17 mouse cellular contexts compared by ENCODE assay signal in genomic region chr13:70736409-70736808, GRCm38 (mm10).
A peak's percentile ranks its signal among the peaks of the same experiment; 100 is the strongest.
DNase-seq lines count a peak whose midpoint lies in the region; ATAC-seq and TF ChIP-seq lines count a peak whose summit lies in the region.
"Had no signal": no experiment of that assay in that cellular context is flagged by ENCODE, and none has a peak within 500 bp of the region (broad histone marks: within the 10 kb centered on the region; RNA-seq: fewer than 3 reads in every experiment).

No protein-coding gene starts in this region.

- H3K36me3 ChIP-seq in forebrain, embryonic 13.5 days (ENCODE audit: poor library complexity, severe bottlenecking): no peaks in the 10 kb centered on the region
- no peaks in the 10 kb centered on the region for H3K36me3 ChIP-seq in forebrain, embryonic 10.5 days (replicated peaks)
- H3K36me3 ChIP-seq in intestine, embryonic 14.5 days (ENCODE audit: control insufficient read depth, insufficient read depth, low read length): no peaks in the 10 kb centered on the region
- H3K36me3 ChIP-seq in intestine, postnatal 0 days (ENCODE audit: control insufficient read depth, insufficient read depth): no peaks in the 10 kb centered on the region
- H3K36me3 ChIP-seq in stomach, embryonic 14.5 days (ENCODE audit: control insufficient read depth, insufficient read depth, low read length): no peaks in the 10 kb centered on the region
- H3K36me3 ChIP-seq in stomach, postnatal 0 days (ENCODE audit: control insufficient read depth, insufficient read depth, low read length): no peaks in the 10 kb centered on the region
- H3K36me3 ChIP-seq in liver, postnatal 0 days (replicated peaks; ENCODE audit: insufficient read depth, low read length): no peaks in the 10 kb centered on the region
- H3K36me3 ChIP-seq: hindbrain, embryonic 15.5 days; limb, embryonic 15.5 days; neural tube, embryonic 12.5 days had no signal

- TF ChIP-seq EP300 in stomach, postnatal 0 days (optimal IDR thresholded peaks at IDR 0.05): no peak
- no peak for TF ChIP-seq EP300 in liver, postnatal 0 days (IDR thresholded peaks at IDR 0.05; ENCODE audit: low read depth)

- H3K4me2 ChIP-seq in forebrain, embryonic 13.5 days: no peak overlapping the region
- no peak overlapping the region for H3K4me2 ChIP-seq in intestine, embryonic 14.5 days (ENCODE audit: low read length)
- no peak overlapping the region for H3K4me2 ChIP-seq in intestine, postnatal 0 days (replicated peaks; ENCODE audit: low read depth)
- no peak overlapping the region for H3K4me2 ChIP-seq in stomach, embryonic 14.5 days (replicated peaks; ENCODE audit: low read depth, low read length)
- no peak overlapping the region for H3K4me2 ChIP-seq in stomach, postnatal 0 days (replicated peaks; ENCODE audit: low read depth)
- no peak overlapping the region for H3K4me2 ChIP-seq in liver, postnatal 0 days (ENCODE audit: low read depth, low read length)
- H3K4me2 ChIP-seq: hindbrain, embryonic 15.5 days; limb, embryonic 15.5 days; neural tube, embryonic 12.5 days had no signal

- DNase-seq in forebrain, embryonic 10.5 days (ENCODE audit: extremely low spot score, low spot score): no peak
- no peak for DNase-seq in intestine, embryonic 14.5 days (ENCODE audit: low spot score)
- DNase-seq in stomach, postnatal 0 days (ENCODE audit: low spot score): no peak
- no peak for DNase-seq in liver, postnatal 0 days
- DNase-seq: cerebellum, postnatal 10 days; gastrocnemius, postnatal 14 days; heart, postnatal 14 days; kidney, postnatal 4 days; right cerebral cortex, postnatal 14 days; thymus, postnatal 36 days had no signal

- WGBS in forebrain, embryonic 13.5 days: 68% methylated on average over 4 of the region's 4 CpGs
- 75% methylated on average over 4 of the region's 4 CpGs for WGBS in forebrain, embryonic 10.5 days
- 37% methylated on average over 4 of the region's 4 CpGs for WGBS in intestine, embryonic 14.5 days
- 52% methylated on average over 4 of the region's 4 CpGs for WGBS in intestine, postnatal 0 days
- WGBS in stomach, embryonic 14.5 days: 45% methylated on average over 4 of the region's 4 CpGs
- 27% methylated on average over 4 of the region's 4 CpGs for WGBS in stomach, postnatal 0 days
- WGBS in liver, postnatal 0 days (ENCODE audit: insufficient replicate concordance): 62% methylated on average over 4 of the region's 4 CpGs

- TF ChIP-seq CTCF in intestine, postnatal 0 days (IDR thresholded peaks at IDR 0.05; ENCODE audit: low read depth): no peak
- no peak for TF ChIP-seq CTCF in stomach, postnatal 0 days (IDR thresholded peaks at IDR 0.05; ENCODE audit: low read depth)
- TF ChIP-seq CTCF in liver, postnatal 0 days (IDR thresholded peaks at IDR 0.05; ENCODE audit: low read depth): no peak

- no peak overlapping the region for H3K9ac ChIP-seq in forebrain, embryonic 13.5 days
- H3K9ac ChIP-seq in intestine, embryonic 14.5 days (ENCODE audit: low read length): no peak overlapping the region
- no peak overlapping the region for H3K9ac ChIP-seq in intestine, postnatal 0 days (ENCODE audit: low read depth, low read length)
- H3K9ac ChIP-seq in stomach, embryonic 14.5 days (replicated peaks; ENCODE audit: low read depth, low read length): no peak overlapping the region
- H3K9ac ChIP-seq in stomach, postnatal 0 days (ENCODE audit: low read length): no peak overlapping the region
- no peak overlapping the region for H3K9ac ChIP-seq in liver, postnatal 0 days (replicated peaks)
- H3K9ac ChIP-seq: hindbrain, embryonic 15.5 days; limb, embryonic 15.5 days; neural tube, embryonic 12.5 days had no signal

- no peaks in the 10 kb centered on the region for H3K27me3 ChIP-seq in forebrain, embryonic 13.5 days
- H3K27me3 ChIP-seq in forebrain, embryonic 10.5 days (ENCODE audit: poor library complexity, severe bottlenecking): no peaks in the 10 kb centered on the region
- H3K27me3 ChIP-seq in intestine, embryonic 14.5 days (replicated peaks; ENCODE audit: control insufficient read depth, insufficient read depth, low read length): no peaks in the 10 kb centered on the region
- H3K27me3 ChIP-seq in intestine, postnatal 0 days (replicated peaks; ENCODE audit: control insufficient read depth, insufficient read depth, low read length): no peaks in the 10 kb centered on the region
- H3K27me3 ChIP-seq in stomach, embryonic 14.5 days (ENCODE audit: control insufficient read depth, insufficient read depth, low read length): no peaks in the 10 kb centered on the region
- no peaks in the 10 kb centered on the region for H3K27me3 ChIP-seq in stomach, postnatal 0 days (ENCODE audit: control insufficient read depth, insufficient read depth, low read length)
- H3K27me3 ChIP-seq in liver, postnatal 0 days (ENCODE audit: insufficient read depth, low read length): no peaks in the 10 kb centered on the region
- H3K27me3 ChIP-seq: hindbrain, embryonic 15.5 days; limb, embryonic 15.5 days; neural tube, embryonic 12.5 days had no signal

- no peak overlapping the region for H3K27ac ChIP-seq in forebrain, embryonic 13.5 days
- H3K27ac ChIP-seq in forebrain, embryonic 10.5 days: no peak overlapping the region
- peak overlapping the region; percentile 72; the same call in 1 of the 2 replicates for H3K27ac ChIP-seq in intestine, embryonic 14.5 days (ENCODE audit: low read depth)
- no peak overlapping the region for H3K27ac ChIP-seq in intestine, postnatal 0 days (ENCODE audit: low read depth, low read length)
- H3K27ac ChIP-seq in stomach, embryonic 14.5 days (ENCODE audit: low read length): no peak overlapping the region
- H3K27ac ChIP-seq in stomach, postnatal 0 days (replicated peaks): no peak overlapping the region
- H3K27ac ChIP-seq in liver, postnatal 0 days (ENCODE audit: low read depth): no peak overlapping the region
- H3K27ac ChIP-seq: hindbrain, embryonic 15.5 days; limb, embryonic 15.5 days; neural tube, embryonic 12.5 days had no signal

- no peaks in the 10 kb centered on the region for H3K9me3 ChIP-seq in forebrain, embryonic 13.5 days (replicated peaks)
- H3K9me3 ChIP-seq in forebrain, embryonic 10.5 days: no peaks in the 10 kb centered on the region
- no peaks in the 10 kb centered on the region for H3K9me3 ChIP-seq in intestine, embryonic 14.5 days (ENCODE audit: control insufficient read depth, low read length)
- no peaks in the 10 kb centered on the region for H3K9me3 ChIP-seq in intestine, postnatal 0 days (ENCODE audit: control insufficient read depth)
- H3K9me3 ChIP-seq in stomach, embryonic 14.5 days (ENCODE audit: control insufficient read depth, low read depth, low read length): no peaks in the 10 kb centered on the region
- H3K9me3 ChIP-seq in stomach, postnatal 0 days (ENCODE audit: control insufficient read depth, low read length): no peaks in the 10 kb centered on the region
- H3K9me3 ChIP-seq in liver, postnatal 0 days (ENCODE audit: low read length): no peaks in the 10 kb centered on the region
- H3K9me3 ChIP-seq: hindbrain, embryonic 15.5 days; limb, embryonic 15.5 days; neural tube, embryonic 12.5 days had no signal

- H3K4me3 ChIP-seq in forebrain, embryonic 13.5 days: no peak overlapping the region
- no peak overlapping the region for H3K4me3 ChIP-seq in forebrain, embryonic 10.5 days
- no peak overlapping the region for H3K4me3 ChIP-seq in intestine, embryonic 14.5 days (ENCODE audit: low read depth, low read length)
- no peak overlapping the region for H3K4me3 ChIP-seq in intestine, postnatal 0 days (ENCODE audit: low read depth, low read length)
- H3K4me3 ChIP-seq in stomach, embryonic 14.5 days (ENCODE audit: low read depth, low read length): no peak overlapping the region
- no peak overlapping the region for H3K4me3 ChIP-seq in stomach, postnatal 0 days (ENCODE audit: low read depth, low read length)
- H3K4me3 ChIP-seq in liver, postnatal 0 days (ENCODE audit: low read depth, low read length): no peak overlapping the region
- H3K4me3 ChIP-seq: hindbrain, embryonic 15.5 days; limb, embryonic 15.5 days; neural tube, embryonic 12.5 days had no signal

- peaks cover 15% of the 10 kb centered on the region; the same call in 1 of the 2 replicates for H3K4me1 ChIP-seq in forebrain, embryonic 13.5 days
- H3K4me1 ChIP-seq in forebrain, embryonic 10.5 days: peaks cover 22% of the 10 kb centered on the region
- H3K4me1 ChIP-seq in intestine, embryonic 14.5 days (replicated peaks; ENCODE audit: control insufficient read depth, insufficient read depth, low read length): peaks cover 42% of the 10 kb centered on the region
- H3K4me1 ChIP-seq in intestine, postnatal 0 days (replicated peaks; ENCODE audit: control insufficient read depth, insufficient read depth, low read length): no peaks in the 10 kb centered on the region
- peaks cover 17% of the 10 kb centered on the region for H3K4me1 ChIP-seq in stomach, embryonic 14.5 days (ENCODE audit: control insufficient read depth, insufficient read depth, low read length)
- peaks cover 5% of the 10 kb centered on the region; the same call in 1 of the 2 replicates for H3K4me1 ChIP-seq in stomach, postnatal 0 days (replicated peaks; ENCODE audit: control insufficient read depth, insufficient read depth)
- no peaks in the 10 kb centered on the region for H3K4me1 ChIP-seq in liver, postnatal 0 days (ENCODE audit: insufficient read depth)
- H3K4me1 ChIP-seq: hindbrain, embryonic 15.5 days had no signal

- ATAC-seq in forebrain, embryonic 13.5 days: peak; percentile 45
- ATAC-seq in intestine, embryonic 14.5 days (replicated peaks; ENCODE audit: low FRiP score, low TSS enrichment, low read depth): no peak
- ATAC-seq in intestine, postnatal 0 days: no peak
- 0 out of 2 replicates have a peak, but pooled peaks have one; percentile 35 for ATAC-seq in stomach, embryonic 14.5 days (ENCODE audit: insufficient number of reproducible peaks, insufficient read depth, low FRiP score, low read depth)
- no peak for ATAC-seq in stomach, postnatal 0 days (ENCODE audit: low FRiP score, low TSS enrichment)
- no peak for ATAC-seq in liver, postnatal 0 days
- no peak for ATAC-seq in activated CD4-positive, CD25-positive, alpha-beta regulatory T cell, adult 4 months

Comparison
In these comparisons a context has a peak if more than half of its experiments do, and no peak if none do; other contexts are left out.
1. ATAC-seq: peak in forebrain, embryonic 13.5 days (single experiment) and stomach, embryonic 14.5 days (single experiment); none in intestine, embryonic 14.5 days (single experiment), intestine, postnatal 0 days (single experiment), stomach, postnatal 0 days (single experiment), liver, postnatal 0 days (single experiment) and activated CD4-positive, CD25-positive, alpha-beta regulatory T cell, adult 4 months (single experiment).